Mouse (Mus musculus) cerebellum, adult 9-10 months (tissue): ENCODE measurements around the gene Polr3e.
"Not testable (repeated sequence)": the region's sequence is repeated elsewhere in the genome, so short reads cannot be mapped to it uniquely, and the experiment has no call there.

Experiments used
- DNase-seq: peaks from one replicate; pipeline ENCODE4 v3.0.0; 2022

The Polr3e gene

GRCm38 (mm10) chr7:120917592-120918461 lies at the start of gene Polr3e:
Gene Polr3e (plus strand): TSS chr7:120917744.
- peak; percentile 100 for DNase-seq

GRCm38 (mm10) chr7:120869883-120870282 lies 47.7 kb upstream of the Polr3e start:
- no peak for DNase-seq

GRCm38 (mm10) chr7:120870431-120871008 lies 47.0 kb upstream of the Polr3e start:
- DNase-seq, result no peak

- DNase-seq, result no peak
These were observed 44.5 kb upstream of the Polr3e start for GRCm38 (mm10) chr7:120873083-120873482.

DNA sequence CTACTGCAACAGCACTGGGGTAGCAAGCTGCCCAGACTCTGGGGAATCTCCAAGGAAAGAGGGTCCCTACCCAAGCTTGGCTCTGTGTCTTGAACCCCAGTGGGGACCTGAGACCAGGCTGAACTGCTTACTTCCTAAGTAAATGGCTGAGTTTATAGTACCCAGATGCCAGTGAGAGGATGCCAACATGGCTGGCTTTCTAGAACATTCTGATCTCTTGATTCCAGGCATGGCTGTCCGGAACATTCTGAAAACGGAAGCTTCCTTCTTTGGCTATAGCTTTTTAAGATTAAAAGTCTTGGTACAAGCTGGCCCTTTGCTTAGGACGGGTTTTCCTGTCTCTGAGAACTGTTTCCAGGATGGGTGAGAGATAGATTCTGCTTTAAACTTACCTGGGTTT lies 43.5 kb upstream of the Polr3e start:
- DNase-seq, result no peak

DNA sequence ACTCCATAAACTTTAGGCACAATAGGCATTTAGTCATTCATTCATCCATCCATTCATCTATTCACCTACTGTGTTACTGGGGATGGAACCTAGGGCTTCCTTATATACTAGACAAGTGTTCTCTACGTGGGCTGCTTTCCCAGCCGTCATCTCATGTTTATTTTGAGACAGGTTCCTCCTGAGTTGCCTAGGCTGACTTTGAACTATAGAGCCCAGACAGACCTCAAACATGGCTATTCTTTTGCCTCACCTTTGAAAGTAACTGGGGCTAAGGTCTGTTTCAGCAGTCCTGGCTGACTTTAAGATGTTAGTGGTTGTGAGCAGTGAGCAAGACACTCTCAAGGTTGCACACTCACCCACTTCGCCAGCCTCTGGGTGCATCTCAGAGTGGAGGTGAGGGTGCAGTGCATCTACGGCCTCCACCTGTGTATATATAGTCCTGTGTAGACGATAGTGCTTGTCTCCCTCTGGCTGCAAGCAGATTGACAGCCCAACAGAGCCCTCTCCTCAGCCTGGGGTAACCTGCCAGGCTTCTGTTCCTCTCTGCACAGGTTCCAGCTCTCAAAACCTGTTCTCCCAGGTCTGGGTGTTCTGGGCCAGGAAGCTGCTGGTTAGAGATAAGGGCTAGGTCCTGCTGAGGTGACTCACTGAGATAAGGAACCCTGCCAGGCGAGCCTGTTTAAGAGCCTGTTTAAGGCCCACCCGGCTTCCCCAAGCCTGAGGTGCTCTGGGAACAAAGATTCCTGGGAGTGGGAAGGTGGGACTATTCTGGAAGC lies 42.6 kb upstream of the Polr3e start:
- DNase-seq, result no peak

DNA sequence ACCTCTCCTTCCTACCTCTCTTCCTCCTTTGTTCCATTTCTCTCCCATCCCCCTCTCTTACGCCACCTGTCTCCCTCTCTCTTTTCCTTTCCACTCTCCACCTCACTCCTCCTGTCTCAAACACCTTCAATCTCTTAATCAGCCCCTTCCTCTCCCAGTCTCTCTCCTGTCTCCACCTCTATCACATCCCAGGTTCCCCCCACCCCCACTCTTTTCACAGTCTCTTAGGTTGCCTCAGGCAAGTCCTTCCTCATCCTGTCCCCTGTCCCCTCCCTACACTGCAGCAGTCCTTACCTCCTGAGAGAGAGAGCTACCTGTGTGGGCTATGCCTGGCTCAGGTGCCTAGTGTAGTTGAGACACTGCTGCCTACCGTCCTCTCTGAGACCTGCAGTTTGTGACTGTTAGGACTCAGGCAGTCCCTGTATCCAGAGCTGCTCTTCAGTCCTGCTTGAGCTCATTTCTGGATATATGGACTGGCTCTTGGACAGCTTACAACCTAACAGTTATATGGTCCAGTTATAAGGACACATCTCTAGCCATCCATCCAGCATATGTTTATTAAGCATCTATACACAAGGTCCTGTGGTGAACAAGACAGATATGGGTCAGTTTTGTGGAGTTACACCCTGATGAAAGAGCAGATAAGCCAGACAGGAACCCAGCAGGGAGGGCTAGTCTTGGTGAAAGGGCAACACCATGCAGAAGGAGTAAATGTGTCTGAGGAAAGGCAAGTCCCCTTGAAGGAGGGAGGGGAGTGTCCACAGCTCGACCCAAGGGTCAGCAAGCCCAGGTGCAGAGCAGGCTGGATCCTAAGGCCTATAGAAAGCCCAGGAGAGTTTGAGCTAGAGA lies 41.8 kb upstream of the Polr3e start:
- no peak for DNase-seq

GRCm38 (mm10) chr7:120878271-120878670 lies 39.3 kb upstream of the Polr3e start:
- DNase-seq, result no peak

GRCm38 (mm10) chr7:120879972-120880371 lies 37.6 kb upstream of the Polr3e start:
- no peak for DNase-seq

DNA sequence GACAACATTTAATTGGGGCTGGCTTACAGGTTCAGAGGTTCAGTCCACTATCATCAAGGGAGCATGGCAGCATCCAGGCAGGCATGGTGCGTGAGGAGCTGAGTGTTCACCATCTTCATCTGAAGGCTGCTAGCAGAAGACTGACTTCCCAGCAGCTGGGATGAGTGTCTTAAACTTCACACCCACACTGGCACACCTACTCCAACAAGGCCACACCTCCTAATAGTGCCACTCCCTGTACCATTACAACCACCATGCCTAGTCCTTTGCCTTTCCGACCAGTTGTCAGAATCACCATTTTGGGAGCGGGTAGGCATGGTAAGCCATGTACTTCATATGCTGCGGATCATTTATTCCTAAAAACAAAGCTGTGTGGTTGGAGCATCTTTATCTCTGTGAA lies 36.8 kb upstream of the Polr3e start:
- DNase-seq, result no peak

GRCm38 (mm10) chr7:120881451-120881850 lies 36.1 kb upstream of the Polr3e start:
- DNase-seq, result no peak

DNA sequence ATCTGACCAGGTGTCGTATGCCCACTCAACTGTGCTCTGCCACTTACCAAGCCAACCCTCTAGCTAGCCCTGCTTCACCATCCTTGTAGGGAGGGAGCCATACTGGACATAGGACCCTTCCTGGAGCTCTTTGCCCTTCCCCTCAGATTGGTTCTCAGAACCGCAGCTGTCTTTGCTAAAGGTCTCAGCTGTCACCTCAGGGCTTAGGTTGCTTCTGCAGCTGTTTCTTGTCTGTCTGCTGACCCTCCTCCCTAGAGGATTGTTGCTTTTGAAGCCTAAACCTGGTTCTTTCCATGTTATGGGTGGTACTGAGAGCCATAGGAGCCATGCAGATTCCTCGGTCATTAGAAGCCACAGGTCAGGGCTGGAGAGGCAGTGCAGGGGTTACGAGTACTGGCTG lies 34.9 kb upstream of the Polr3e start:
- no peak for DNase-seq

- DNase-seq, result no peak
These were observed 33.8 kb upstream of the Polr3e start for GRCm38 (mm10) chr7:120883523-120884290.

GRCm38 (mm10) chr7:120884746-120885145 lies 32.8 kb upstream of the Polr3e start:
- no peak for DNase-seq

DNA sequence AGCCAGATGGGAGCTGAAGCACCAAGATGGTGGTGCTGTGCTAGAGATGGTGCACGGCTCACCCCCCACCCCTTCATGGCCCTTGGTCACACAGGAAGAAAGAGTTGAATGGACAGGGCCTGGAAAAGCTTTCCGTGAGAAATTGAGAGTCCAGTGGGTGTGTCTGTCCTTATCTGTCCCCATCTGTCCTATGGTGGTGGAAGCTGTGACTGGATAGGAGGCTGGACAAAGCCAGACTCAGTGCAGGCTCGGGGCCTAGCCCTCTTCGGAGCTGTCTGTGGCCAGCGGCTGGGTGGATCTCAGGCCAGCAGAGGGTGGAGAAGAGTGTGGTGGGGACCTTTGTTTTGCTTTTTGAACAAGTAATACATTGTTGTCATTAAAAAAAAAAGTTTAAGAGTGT lies 24.4 kb upstream of the Polr3e start:
- DNase-seq, result no peak

DNA sequence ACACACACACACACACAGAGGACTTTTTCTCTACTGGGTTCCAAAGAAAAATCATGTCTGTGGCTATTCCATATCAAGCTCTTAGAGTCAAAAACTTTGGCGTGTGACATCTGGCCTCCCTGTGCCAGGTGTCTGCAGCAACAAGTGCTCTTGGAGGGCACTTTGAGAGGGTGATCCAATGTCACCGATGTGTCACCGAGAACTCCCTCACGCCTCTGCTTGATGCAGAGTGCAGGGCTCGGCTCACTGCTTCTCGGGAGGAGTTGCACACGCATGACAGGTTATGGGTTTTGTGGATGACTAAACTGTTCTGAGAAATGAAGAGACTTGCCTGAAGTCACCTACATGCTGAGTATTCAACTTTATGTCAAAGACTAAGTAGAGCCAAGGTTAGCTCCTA lies 20.5 kb upstream of the Polr3e start:
- no peak for DNase-seq

GRCm38 (mm10) chr7:120897711-120898335 lies 19.7 kb upstream of the Polr3e start:
- peak; percentile 71 for DNase-seq

- DNase-seq, result no peak
These were observed 17.4 kb upstream of the Polr3e start for GRCm38 (mm10) chr7:120900191-120900590.

DNA sequence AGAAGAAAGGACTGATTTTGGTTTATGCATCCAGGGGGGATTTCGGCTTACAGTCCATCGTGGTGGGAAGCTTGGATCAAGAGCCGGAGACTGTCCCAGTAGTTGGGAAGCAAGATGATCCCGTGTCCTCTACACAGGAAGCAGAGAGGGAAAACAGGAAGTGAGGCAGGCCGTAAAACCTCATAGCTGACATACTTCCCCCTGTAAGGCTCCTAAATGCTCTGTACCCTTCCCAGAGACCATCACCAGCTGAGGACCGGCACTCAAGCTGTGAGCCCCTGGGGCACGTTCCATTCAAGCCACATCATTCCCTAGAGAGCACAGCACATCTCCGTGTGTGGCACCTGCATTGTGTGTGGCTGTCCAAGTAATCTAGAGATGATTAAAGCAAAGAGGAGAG lies 15.8 kb upstream of the Polr3e start:
- DNase-seq, result no peak

DNA sequence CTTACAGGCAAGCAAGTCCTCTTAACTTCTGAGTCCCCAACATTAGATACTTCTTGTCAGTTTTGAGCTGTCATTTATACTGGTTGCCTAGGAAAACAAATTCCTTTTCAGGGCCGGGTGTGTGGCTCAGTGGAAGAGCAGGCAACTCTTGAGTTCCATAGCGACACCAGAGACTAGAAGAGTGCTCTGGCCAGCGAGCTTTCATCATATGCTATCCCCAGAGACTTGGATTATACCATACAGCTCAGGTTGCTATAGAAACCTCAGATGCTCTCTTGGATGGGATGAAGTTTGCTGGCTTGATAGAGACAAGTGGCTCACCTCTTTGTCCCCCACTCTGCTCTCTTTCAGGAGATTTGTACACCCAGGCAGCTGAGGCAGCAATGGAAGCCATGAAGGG lies 14.6 kb upstream of the Polr3e start:
- DNase-seq, result no peak

- DNase-seq, result not testable (repeated sequence)
These were observed 7.4 kb upstream of the Polr3e start for GRCm38 (mm10) chr7:120910172-120910571.
